Mouse (Mus musculus) forebrain, postnatal 0 days (tissue): ENCODE measurements around the gene Ddx54. TPM values are rescaled to one million over a fixed set of nuclear protein-coding genes. Genes with fewer than 3 reads are reported as not detected.

ENCODE experiments used
- ATAC-seq: fragments of 200-750 bp; cut with Nextera tagmentation; 2 replicates; pipeline ENCODE4 v1.8.0; 2017; ENCODE audit warnings: mild to moderate bottlenecking, moderate library complexity
- DNase-seq: peaks from one replicate; pipeline ENCODE4 v3.0.0-alpha.2; 2015
- H3K27ac ChIP-seq: fragments of 300-500 bp; sonication (generic); 2 replicates; pipeline ENCODE4 v1.5.1; 2014; ENCODE audit warnings: low read depth, mild to moderate bottlenecking, antibody characterized with exemption, low read length, moderate library complexity, mixed read lengths
- H3K27me3 ChIP-seq: fragments of 300-500 bp; sonication (generic); 2 replicates; pipeline ENCODE4 v1.6.1; 2014; ENCODE audit warnings: mild to moderate bottlenecking, low read length, mixed read lengths; ENCODE audit not compliant: insufficient read depth
- H3K36me3 ChIP-seq: fragments of 300-500 bp; sonication (generic); 2 replicates; pipeline ENCODE4 v1.6.1; 2014; ENCODE audit warnings: mild to moderate bottlenecking, moderate library complexity; ENCODE audit not compliant: insufficient read depth
- H3K4me1 ChIP-seq: fragments of 300-500 bp; sonication (generic); 2 replicates; pipeline ENCODE4 v1.6.1; 2014; ENCODE audit warnings: antibody characterized with exemption; ENCODE audit not compliant: insufficient read depth
- H3K4me2 ChIP-seq: fragments of 300-500 bp; sonication (generic); 2 replicates; pipeline ENCODE4 v1.6.1; 2014; ENCODE audit warnings: low read depth, mild to moderate bottlenecking, moderate library complexity
- H3K4me3 ChIP-seq: fragments of 300-500 bp; sonication (generic); 2 replicates; pipeline ENCODE4 v1.5.1; 2014; ENCODE audit warnings: low read depth, low read length, mixed read lengths
- H3K9ac ChIP-seq: fragments of 300-500 bp; sonication (generic); 2 replicates; pipeline ENCODE4 v1.6.1; 2014; ENCODE audit warnings: mild to moderate bottlenecking
- H3K9me3 ChIP-seq: fragments of 300-500 bp; sonication (generic); 2 replicates; pipeline ENCODE4 v1.6.1; 2016; ENCODE audit warnings: low read length
- CTCF ChIP-seq: sonication (generic); IDR thresholded peaks from 2 replicates; pipeline ENCODE4 v1.5.1; 2016; ENCODE audit warnings: antibody characterized with exemption, control low read depth, low read depth
- WGBS: fragments of 180-500 bp; shearing (Covaris S2); extraction: QIAGEN DNeasy Blood & Tissue Kit; methylation state at CpG from one replicate; pipeline ENCODE4 v1.1.7; 2014; 5-methylcytosine and 5-hydroxymethylcytosine counted together
- polyA plus RNA-seq: library from polyadenylated mRNA; unstranded; fragments of >200 nt; fragmentation: Nextera tagmentation; extraction: Ambion mirVana; gene quantifications from 2 replicates; pipeline ENCODE4 v1.2.1, GENCODE M21; 2015
- total RNA-seq: library from RNA; depleted of rRNA; stranded (reverse); fragments of >200 nt; gene quantifications from 2 replicates; pipeline ENCODE4 v1.2.3, GENCODE M21; 2014; rRNA removed

Ddx54 gene
- total and polyA plus RNA-seq, 2 experiments from 2014 or later, result 40.0 to 46.0 TPM

DNA sequence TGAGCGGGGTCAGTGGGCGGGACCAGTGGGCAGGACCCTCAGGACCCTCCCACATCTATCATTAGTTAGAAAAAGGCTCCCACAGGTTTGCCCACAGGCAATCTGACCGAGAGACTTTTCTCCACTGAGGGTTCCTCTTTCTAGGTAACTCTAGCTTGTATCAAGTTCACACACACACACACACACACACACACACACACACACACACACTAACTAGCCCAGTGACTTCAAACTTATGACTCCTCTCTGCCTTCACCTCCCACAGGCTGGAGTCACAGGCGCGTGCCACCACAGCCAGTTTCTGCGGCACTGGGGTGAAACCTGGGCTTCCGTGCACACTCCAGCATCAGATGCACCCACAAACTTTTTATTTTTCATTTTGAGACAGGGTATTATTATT, 56.2 kb downstream of the Ddx54 start:
- ATAC-seq (no peak), DNase-seq (no peak)
- no peak for TF ChIP-seq CTCF
- Histone ChIP-seq H3K9ac (no peak overlapping the region), H3K4me3 (no peak overlapping the region), H3K4me1 (no peaks in the 10 kb centered on the region), H3K36me3 (no peaks in the 10 kb centered on the region), H3K27me3 (no peaks in the 10 kb centered on the region), H3K9me3 (no peaks in the 10 kb centered on the region), H3K27ac (no peak overlapping the region), H3K4me2 (no peak overlapping the region)
- 75% methylated on average over 7 of the region's 7 CpGs for WGBS

DNA sequence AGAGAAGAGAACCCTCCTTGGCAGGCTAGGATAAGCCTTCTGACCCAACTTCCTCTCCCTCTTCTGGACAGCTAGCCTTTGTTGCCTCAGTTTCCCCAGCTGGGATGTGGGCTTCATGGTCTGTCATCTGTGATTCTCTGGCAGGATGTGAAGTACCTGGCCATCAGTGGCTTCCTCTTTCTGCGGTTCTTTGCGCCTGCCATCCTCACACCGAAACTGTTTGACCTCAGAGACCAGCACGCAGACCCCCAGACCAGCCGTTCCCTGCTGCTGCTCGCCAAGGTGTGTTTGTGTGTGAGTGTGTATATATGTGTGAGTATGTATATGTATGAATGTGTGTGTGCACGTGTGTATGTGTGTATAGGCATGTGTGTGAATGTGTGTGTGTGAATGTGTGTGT, 57.6 kb downstream of the Ddx54 start:
- H3K9me3 ChIP-seq, result no peaks in the 10 kb centered on the region
- no peak for DNase-seq
- no peaks in the 10 kb centered on the region for H3K27me3 ChIP-seq
- TF ChIP-seq CTCF, result no peak
- no peaks in the 10 kb centered on the region for H3K4me1 ChIP-seq
- no peak overlapping the region for H3K9ac ChIP-seq
- no peaks in the 10 kb centered on the region for H3K36me3 ChIP-seq
- H3K4me2 ChIP-seq, result no peak overlapping the region
- 90% methylated on average over 7 of the region's 7 CpGs for WGBS
- ATAC-seq, result no peak
- no peak overlapping the region for H3K27ac ChIP-seq
- H3K4me3 ChIP-seq, result no peak overlapping the region

DNA sequence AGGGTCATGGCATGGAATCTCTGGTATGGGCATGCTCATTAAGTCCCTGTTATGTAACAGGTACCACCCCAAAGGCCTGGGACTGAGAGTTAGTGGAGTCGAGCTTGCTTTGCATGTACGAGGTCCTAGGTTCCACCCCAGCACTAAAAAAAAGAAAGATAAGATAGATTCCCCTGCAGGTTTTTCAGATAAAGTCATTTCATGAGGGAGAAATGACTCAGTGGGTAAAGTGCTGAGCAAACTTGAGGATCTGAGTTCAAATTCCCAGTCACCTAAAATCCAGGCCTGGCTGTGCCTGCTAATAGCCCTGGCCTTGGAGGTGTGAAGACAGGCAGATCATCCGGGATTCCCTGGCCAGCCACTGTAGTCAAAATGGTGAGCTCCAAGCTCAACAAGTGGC, 59.3 kb downstream of the Ddx54 start:
- WGBS, result 86% methylated on average over 3 of the region's 3 CpGs
- no peaks in the 10 kb centered on the region for H3K27me3 ChIP-seq
- H3K9me3 ChIP-seq, result no peaks in the 10 kb centered on the region
- no peaks in the 10 kb centered on the region for H3K4me1 ChIP-seq
- ATAC-seq (no peak), DNase-seq (no peak)
- H3K27ac ChIP-seq, result no peak overlapping the region
- H3K9ac ChIP-seq, result no peak overlapping the region
- H3K4me2 ChIP-seq, result no peak overlapping the region
- no peak for TF ChIP-seq CTCF
- H3K36me3 ChIP-seq, result no peaks in the 10 kb centered on the region
- H3K4me3 ChIP-seq, result no peak overlapping the region

DNA sequence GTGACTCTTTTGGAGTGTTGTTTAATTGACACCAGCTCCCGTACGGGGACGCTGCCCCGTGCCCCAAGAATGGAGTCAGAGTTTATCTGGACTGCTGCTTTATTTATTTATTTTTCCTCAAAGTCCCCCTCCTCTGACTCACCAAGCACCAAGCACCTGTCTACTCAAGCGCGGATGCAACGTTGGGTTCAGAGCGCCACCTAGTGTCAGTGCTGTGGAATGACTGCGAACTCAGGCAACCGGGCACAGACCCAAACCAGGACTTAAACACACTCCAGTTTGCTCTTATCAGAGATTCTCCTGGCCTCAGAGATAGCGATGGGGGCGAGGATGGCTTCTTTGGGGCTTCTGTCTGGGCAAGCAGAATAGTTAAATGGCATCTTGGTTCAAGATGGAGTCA, 61.1 kb downstream of the Ddx54 start:
- no peaks in the 10 kb centered on the region for H3K27me3 ChIP-seq
- TF ChIP-seq CTCF, result peak; percentile 94
- no peak overlapping the region for H3K27ac ChIP-seq
- no peaks in the 10 kb centered on the region for H3K9me3 ChIP-seq
- 12% methylated on average over 12 of the region's 12 CpGs for WGBS
- no peak overlapping the region for H3K4me2 ChIP-seq
- peak; percentile 92 for DNase-seq
- no peak overlapping the region for H3K4me3 ChIP-seq
- H3K9ac ChIP-seq, result no peak overlapping the region
- no peaks in the 10 kb centered on the region for H3K4me1 ChIP-seq
- no peaks in the 10 kb centered on the region for H3K36me3 ChIP-seq
- peak; percentile 60; the same call in 1 of the 2 replicates for ATAC-seq

DNA sequence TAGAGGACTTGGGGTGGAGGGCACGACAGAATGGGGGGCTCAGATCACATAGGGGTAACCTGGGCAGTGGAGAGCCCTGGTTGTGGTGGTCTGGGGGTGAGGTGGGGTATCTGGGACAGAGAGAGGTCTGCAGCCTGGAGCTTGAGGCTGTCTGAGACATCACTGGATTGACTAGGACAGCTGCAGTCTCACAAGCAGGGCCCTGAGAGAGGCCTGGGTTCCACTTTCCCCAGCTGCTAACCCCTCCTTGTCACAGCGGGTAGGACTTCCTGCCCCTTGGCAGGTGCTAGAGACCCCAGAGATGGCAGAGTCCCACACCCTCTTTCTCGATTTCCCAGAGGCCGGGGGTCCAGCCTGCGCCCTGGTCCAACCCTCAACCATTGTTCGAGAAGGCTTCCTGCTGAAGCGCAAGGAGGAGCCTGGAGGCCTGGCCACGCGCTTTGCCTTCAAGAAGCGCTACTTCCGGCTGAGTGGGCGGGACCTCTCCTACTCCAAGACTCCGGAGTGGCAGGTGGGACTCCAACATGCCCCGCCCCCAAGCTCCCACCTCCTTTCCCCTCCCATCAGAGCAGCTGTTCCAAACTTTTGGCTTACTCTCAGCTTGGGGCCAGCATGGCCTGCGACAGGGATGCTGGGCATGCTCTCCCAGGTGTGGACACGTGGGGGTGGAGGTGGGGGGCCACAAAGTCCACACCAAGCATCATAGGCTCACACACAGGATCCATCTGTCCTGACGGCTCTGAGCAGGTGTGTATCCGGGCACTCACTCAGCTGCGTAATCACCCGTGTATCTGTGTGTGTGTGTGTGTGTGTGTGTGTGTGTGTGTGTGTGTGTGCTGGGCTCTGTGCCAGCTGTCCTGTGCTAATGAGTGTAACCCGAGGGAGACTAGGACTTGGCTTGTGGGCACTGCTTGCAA, 61.9 kb downstream of the Ddx54 start:
- peaks cover 3% of the 10 kb centered on the region; the same call in 1 of the 2 replicates for H3K4me1 ChIP-seq
- no peaks in the 10 kb centered on the region for H3K27me3 ChIP-seq
- H3K36me3 ChIP-seq, result peaks cover 2% of the 10 kb centered on the region; the same call in 1 of the 2 replicates
- H3K27ac ChIP-seq, result no peak overlapping the region
- no peak for DNase-seq
- peak; percentile 36; the same call in 1 of the 2 replicates for ATAC-seq
- H3K9ac ChIP-seq, result no peak overlapping the region
- WGBS, result 22% methylated on average over 21 of the region's 21 CpGs
- TF ChIP-seq CTCF, result no peak
- no peaks in the 10 kb centered on the region for H3K9me3 ChIP-seq
- no peak overlapping the region for H3K4me2 ChIP-seq
- no peak overlapping the region for H3K4me3 ChIP-seq

DNA sequence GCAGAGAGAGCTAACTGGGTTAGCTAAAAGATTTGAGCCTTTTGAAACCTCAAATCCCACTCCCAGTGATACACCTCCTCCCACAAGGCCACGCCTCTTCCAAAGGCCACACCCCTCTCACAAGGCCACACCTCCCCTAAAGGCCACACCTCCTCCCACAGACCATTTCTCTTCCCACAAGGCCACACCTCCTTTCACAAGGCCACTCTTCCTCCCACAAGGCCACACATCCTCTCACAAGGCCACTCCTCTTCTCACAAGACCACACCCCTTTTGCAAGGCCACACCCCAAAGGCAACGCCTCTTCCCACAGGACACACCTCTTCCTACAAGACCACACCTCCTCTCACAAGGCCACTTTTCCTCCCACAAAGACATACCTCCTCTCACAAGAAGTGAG, 65.0 kb downstream of the Ddx54 start:
- WGBS, result 35% methylated on average over 2 of the region's 2 CpGs
- no peak for TF ChIP-seq CTCF
- Histone ChIP-seq H3K4me3 (no peak overlapping the region), H3K4me1 (peaks cover 16% of the 10 kb centered on the region), H3K9ac (no peak overlapping the region), H3K9me3 (no peaks in the 10 kb centered on the region), H3K4me2 (no peak overlapping the region), H3K36me3 (peaks cover 18% of the 10 kb centered on the region), H3K27ac (no peak overlapping the region), H3K27me3 (no peaks in the 10 kb centered on the region)
- DNase-seq, result no peak
- no peak for ATAC-seq

Other genes starting within 250 kb of the Ddx54 start
- 4.6 and 5.4 TPM in 2 replicates for gene Lhx5, start 181.0 kb upstream of the Ddx54 start, total RNA-seq
- 1.4 and 3.7 TPM in 2 replicates for gene Lhx5, start 181.0 kb upstream of the Ddx54 start, polyA plus RNA-seq
- 1.3 and 3.0 TPM in 2 replicates for gene Sdsl, start 139.9 kb upstream of the Ddx54 start, total RNA-seq
- 2.3 and 3.1 TPM in 2 replicates for gene Sdsl, start 139.9 kb upstream of the Ddx54 start, polyA plus RNA-seq
- not detected in 2 replicates for gene Sds, start 136.2 kb upstream of the Ddx54 start, total RNA-seq
- gene Sds, start 136.2 kb upstream of the Ddx54 start, polyA plus RNA-seq, result not detected in 2 replicates
- gene Plbd2, start 109.1 kb upstream of the Ddx54 start, total RNA-seq, result 19.5 and 23.7 TPM in 2 replicates
- gene Plbd2, start 109.1 kb upstream of the Ddx54 start, polyA plus RNA-seq, result 33.5 and 39.4 TPM in 2 replicates
- 2.5 and 4.9 TPM in 2 replicates for gene Slc8b1, start 101.6 kb upstream of the Ddx54 start, total RNA-seq
- 1.6 and 2.0 TPM in 2 replicates for gene Slc8b1, start 101.6 kb upstream of the Ddx54 start, polyA plus RNA-seq
- gene Tpcn1, start 24.1 kb upstream of the Ddx54 start, total RNA-seq, result 10.0 and 14.3 TPM in 2 replicates
- 7.9 and 11.1 TPM in 2 replicates for gene Tpcn1, start 24.1 kb upstream of the Ddx54 start, polyA plus RNA-seq
- 1.4 and 2.0 TPM in 2 replicates for gene Iqcd, start 23.7 kb upstream of the Ddx54 start, total RNA-seq
- 1.4 and 1.8 TPM in 2 replicates for gene Iqcd, start 23.7 kb upstream of the Ddx54 start, polyA plus RNA-seq
- gene Rita1, start 150 bp upstream of the Ddx54 start, total RNA-seq, result 24.1 and 36.5 TPM in 2 replicates
- gene Rita1, start 150 bp upstream of the Ddx54 start, polyA plus RNA-seq, result 28.6 and 31.8 TPM in 2 replicates
- 1.9 and 2.1 TPM in 2 replicates for gene Cfap73, start 21.5 kb downstream of the Ddx54 start, total RNA-seq
- gene Cfap73, start 21.5 kb downstream of the Ddx54 start, polyA plus RNA-seq, result 0.68 and 1.2 TPM in 2 replicates
- gene Rasal1, start 36.1 kb downstream of the Ddx54 start, total RNA-seq, result 25.9 and 36.8 TPM in 2 replicates
- 14.0 and 20.0 TPM in 2 replicates for gene Rasal1, start 36.1 kb downstream of the Ddx54 start, polyA plus RNA-seq
- gene Dtx1, start 99.2 kb downstream of the Ddx54 start, total RNA-seq, result 154 and 193 TPM in 2 replicates
- gene Dtx1, start 99.2 kb downstream of the Ddx54 start, polyA plus RNA-seq, result 59.4 and 65.2 TPM in 2 replicates
- 0.38 and 0.71 TPM in 2 replicates for gene Oas2, start 137.1 kb downstream of the Ddx54 start, total RNA-seq
- gene Oas2, start 137.1 kb downstream of the Ddx54 start, polyA plus RNA-seq, result 0.19 and 0.30 TPM in 2 replicates
- gene Oas3, start 164.9 kb downstream of the Ddx54 start, total RNA-seq, result 0.38 and 0.52 TPM in 2 replicates
- gene Oas3, start 164.9 kb downstream of the Ddx54 start, polyA plus RNA-seq, result 0.29 and 0.69 TPM in 2 replicates
- gene Oas1e, start 182.8 kb downstream of the Ddx54 start, total RNA-seq, result not detected in 2 replicates
- gene Oas1e, start 182.8 kb downstream of the Ddx54 start, polyA plus RNA-seq, result 0.13 and 0.21 TPM in 2 replicates
- gene Oas1c, start 199.8 kb downstream of the Ddx54 start, total RNA-seq, result 0.69 and 1.8 TPM in 2 replicates
- gene Oas1c, start 199.8 kb downstream of the Ddx54 start, polyA plus RNA-seq, result 0.63 and 0.80 TPM in 2 replicates
- gene Oas1f, start 234.6 kb downstream of the Ddx54 start, total RNA-seq, result not detected in 2 replicates
- gene Oas1f, start 234.6 kb downstream of the Ddx54 start, polyA plus RNA-seq, result not detected in 2 replicates
- not detected in 2 replicates for gene Oas1h, start 248.7 kb downstream of the Ddx54 start, total RNA-seq
- gene Oas1h, start 248.7 kb downstream of the Ddx54 start, polyA plus RNA-seq, result not detected in 2 replicates